Mouse (Mus musculus) CH12.LX (cell line): Measurements from ENCODE around the gene Syt3. TPM values are rescaled to one million over a fixed set of nuclear protein-coding genes. Genes with fewer than 3 reads are reported as not detected.
A peak's percentile ranks its signal among the peaks of the same experiment; 100 is the strongest.

ENCODE experiments used
- DNase-seq: peaks from one replicate; pipeline ENCODE4 v3.0.0-alpha.2; 2013; ENCODE audit errors: extremely low read depth
- H3K27ac ChIP-seq: 2 replicates; pipeline ENCODE4 v1.5.1; 2012; ENCODE audit warnings: low read depth, mild to moderate bottlenecking, control low read depth, moderate library complexity; ENCODE audit not compliant: insufficient read depth
- H3K27me3 ChIP-seq: replicated peaks from 2 replicates; pipeline ENCODE3; 2012; ENCODE audit warnings: inconsistent platforms
- H3K36me3 ChIP-seq, 2 experiments: replicated peaks in 1 of 2; 2 replicates each; pipeline versions ENCODE3 to v1.6.1; 2012; ENCODE audit warnings: inconsistent platforms in 1 of 2, low read length in 1 of 2, mild to moderate bottlenecking in 1 of 2, mixed read lengths in 1 of 2, moderate library complexity in 1 of 2; ENCODE audit not compliant: control insufficient read depth in 1 of 2, insufficient read depth in 1 of 2
- H3K4me1 ChIP-seq, 2 experiments: 2 replicates each; pipeline ENCODE4 v1.6.1; 2012; ENCODE audit warnings: inconsistent platforms in 1 of 2, moderate library complexity in 1 of 2; ENCODE audit not compliant: insufficient read depth in 2 of 2, control insufficient read depth in 1 of 2
- H3K4me2 ChIP-seq: 2 replicates; pipeline ENCODE4 v1.6.1; 2012; ENCODE audit warnings: low read depth, mild to moderate bottlenecking, control low read depth; ENCODE audit not compliant: poor library complexity, insufficient read depth, severe bottlenecking
- H3K4me3 ChIP-seq, 3 experiments: fragments of 150-350 bp in 1 of 3; sonication (generic) in 1 of 3; replicated peaks in 1 of 3; 2 replicates each; pipeline versions ENCODE3 to v1.5.1; 2011 to 2012; ENCODE audit warnings: low read depth in 2 of 3, low read length in 2 of 3, mild to moderate bottlenecking in 2 of 3, moderate library complexity in 2 of 3, control low read depth in 1 of 3, improper control_type of control experiment in 1 of 3, inconsistent platforms in 1 of 3, mixed read lengths in 1 of 3; ENCODE audit not compliant: poor library complexity in 1 of 3
- H3K79me2 ChIP-seq: replicated peaks from 2 replicates; pipeline ENCODE4 v1.6.1; 2012; ENCODE audit warnings: mild to moderate bottlenecking, moderate library complexity; ENCODE audit not compliant: control insufficient read depth, poor library complexity, insufficient read depth, severe bottlenecking; ENCODE audit errors: extremely low read depth
- H3K9ac ChIP-seq: 2 replicates; pipeline ENCODE4 v1.6.1; 2012; ENCODE audit warnings: low read depth, mild to moderate bottlenecking, control low read depth, moderate library complexity; ENCODE audit not compliant: insufficient read depth
- H3K9me3 ChIP-seq: replicated peaks from 2 replicates; pipeline ENCODE3; 2012; ENCODE audit warnings: low read length, inconsistent platforms, mixed read lengths
- CTCF ChIP-seq, 2 experiments: IDR thresholded peaks in 1 of 2; conservative IDR thresholded peaks in 1 of 2; 2 replicates each; pipeline ENCODE4 v1.5.1; 2011 to 2012; ENCODE audit warnings: low read depth in 2 of 2, low read length in 2 of 2, improper control_type of control experiment in 1 of 2, inconsistent platforms in 1 of 2, mild to moderate bottlenecking in 1 of 2, moderate library complexity in 1 of 2
- ETS1 ChIP-seq: conservative IDR thresholded peaks from 2 replicates; pipeline ENCODE4 v1.6.1; 2012; ENCODE audit warnings: low read depth, mild to moderate bottlenecking, inconsistent platforms, low read length, improper control_type of control experiment, moderate library complexity
- HCFC1 ChIP-seq: IDR thresholded peaks from 2 replicates; pipeline ENCODE4 v1.6.1; 2012; ENCODE audit warnings: low read depth, mild to moderate bottlenecking, inconsistent platforms, low read length, improper control_type of control experiment
- JUND ChIP-seq: conservative IDR thresholded peaks from 2 replicates; pipeline ENCODE4 v1.6.1; 2011; ENCODE audit warnings: low read depth, low read length, improper control_type of control experiment
- KAT2A ChIP-seq: IDR thresholded peaks from 2 replicates; pipeline ENCODE4 v1.6.1; 2012; ENCODE audit warnings: low read length, improper control_type of control experiment, inconsistent platforms; ENCODE audit not compliant: insufficient replicate concordance
- MAX ChIP-seq: IDR thresholded peaks from 2 replicates; pipeline ENCODE4 v1.6.1; 2011; ENCODE audit warnings: low read length, improper control_type of control experiment
- MXI1 ChIP-seq: IDR thresholded peaks from 2 replicates; pipeline ENCODE4 v1.6.1; 2011; ENCODE audit warnings: mild to moderate bottlenecking, low read depth, low read length, improper control_type of control experiment
- NRF1 ChIP-seq: IDR thresholded peaks from 2 replicates; pipeline ENCODE4 v1.6.1; 2014; ENCODE audit warnings: low read depth, mild to moderate bottlenecking, inconsistent platforms, low read length, improper control_type of control experiment, moderate library complexity
- RAD21 ChIP-seq: IDR thresholded peaks from 2 replicates; pipeline ENCODE4 v1.6.1; 2011; ENCODE audit warnings: low read depth, mild to moderate bottlenecking, low read length, improper control_type of control experiment, moderate library complexity
- SMC3 ChIP-seq: IDR thresholded peaks from 2 replicates; pipeline ENCODE4 v1.6.1; 2011; ENCODE audit warnings: low read depth, low read length, improper control_type of control experiment
- USF1 ChIP-seq: IDR thresholded peaks from 2 replicates; pipeline ENCODE4 v1.6.1; 2014; ENCODE audit warnings: low read depth, mild to moderate bottlenecking, inconsistent platforms, low read length, improper control_type of control experiment
- ZC3H11A ChIP-seq: IDR thresholded peaks from 2 replicates; pipeline ENCODE4 v1.6.1; 2012; ENCODE audit warnings: low read depth, mild to moderate bottlenecking, inconsistent platforms, low read length, improper control_type of control experiment
- dilution Hi-C: fragments of 300-500 bp; cut with MboI; formaldehyde crosslinking; loops from 2 replicates; pipeline ENCODE4 v1.14.3; 2020; ENCODE audit warnings: low sequenced_read_pairs; ENCODE audit not compliant: extremely low pct_unique_long_range_greater_than_20kb, extremely low pct_ligation_motif_present
- in situ Hi-C: fragments of 300-500 bp; cut with MboI; formaldehyde crosslinking; loops from 3 replicates; pipeline ENCODE4 v1.14.3; 2019; ENCODE audit warnings: low sequenced_read_pairs, low pct_ligation_motif_present, low pct_unique_long_range_greater_than_20kb, mixed read lengths
- polyA plus RNA-seq: library from polyadenylated mRNA; unstranded; fragments of >175 nt; gene quantifications from 2 replicates; pipeline ENCODE4 v1.2.1, GENCODE M21; 2012; ENCODE audit warnings: low read depth; ENCODE audit not compliant: insufficient read length
- total RNA-seq, 2 experiments: library from RNA; depleted of rRNA; stranded (reverse); fragments of 300-350 nt in 1 of 2; fragments of >200 nt in 1 of 2; gene quantifications; 2 replicates each; pipeline ENCODE4 v1.2.3; 2012 to 2014

The Syt3 gene
- total and polyA plus RNA-seq, 3 experiments: 0.08 to 0.30 (median 0.11) TPM

GRCm38 (mm10) chr7:44349043-44349442 lies 34.9 kb upstream of the Syt3 start:
- TF ChIP-seq USF1 (no peak), HCFC1 (no peak), SMC3 (no peak), NRF1 (no peak), MXI1 (no peak), MAX (no peak), KAT2A (no peak), JUND (no peak)
- H3K27ac ChIP-seq: no peak overlapping the region
- dilution Hi-C loops: no loop called here
- H3K9ac ChIP-seq: no peak overlapping the region
- H3K79me2 ChIP-seq: no peaks in the 10 kb centered on the region
- no peak overlapping the region for H3K4me2 ChIP-seq
- in situ Hi-C loops: loop anchor here (5.0 kb wide), 1 partner anchor 87 kb away; the partner anchor contains the start of gene Gm15517
- H3K9me3 ChIP-seq: peaks cover 11% of the 10 kb centered on the region
- DNase-seq: peak; percentile 58
- H3K4me1 ChIP-seq: peaks cover 9 to 20% of the 10 kb centered on the region in 2 experiments
- H3K36me3 ChIP-seq: no peaks in the 10 kb centered on the region
- H3K4me3 ChIP-seq: no peak overlapping the region
- H3K27me3 ChIP-seq: peaks cover 70% of the 10 kb centered on the region

GRCm38 (mm10) chr7:44350957-44351711 lies 32.8 kb upstream of the Syt3 start:
- in situ Hi-C loops: no loop called here
- TF ChIP-seq ZC3H11A (peak; percentile 76), ETS1 (no peak), CTCF (conservative IDR thresholded peaks at IDR 0.05 in 1 of 2, IDR thresholded peaks at IDR 0.05 in 1 of 2; ENCODE audit: low read depth in 2 of 2, low read length in 2 of 2) (peak; percentile 88 to 97), RAD21 (peak; percentile 96), SMC3 (peak; percentile 93)
- dilution Hi-C loops: no loop called here
- Histone ChIP-seq H3K4me3 (no peak overlapping the region), H3K79me2 (no peaks in the 10 kb centered on the region), H3K27me3 (peaks cover 80% of the 10 kb centered on the region), H3K9ac (no peak overlapping the region), H3K9me3 (peaks cover 11% of the 10 kb centered on the region), H3K36me3 (no peaks in the 10 kb centered on the region), H3K4me1 (peaks cover 5 to 17% of the 10 kb centered on the region in 2 experiments), H3K4me2 (no peak overlapping the region), H3K27ac (no peak overlapping the region)
- peak; percentile 83 for DNase-seq
